Mouse (Mus musculus): ENCODE data around the gene Snx9.

DNA sequence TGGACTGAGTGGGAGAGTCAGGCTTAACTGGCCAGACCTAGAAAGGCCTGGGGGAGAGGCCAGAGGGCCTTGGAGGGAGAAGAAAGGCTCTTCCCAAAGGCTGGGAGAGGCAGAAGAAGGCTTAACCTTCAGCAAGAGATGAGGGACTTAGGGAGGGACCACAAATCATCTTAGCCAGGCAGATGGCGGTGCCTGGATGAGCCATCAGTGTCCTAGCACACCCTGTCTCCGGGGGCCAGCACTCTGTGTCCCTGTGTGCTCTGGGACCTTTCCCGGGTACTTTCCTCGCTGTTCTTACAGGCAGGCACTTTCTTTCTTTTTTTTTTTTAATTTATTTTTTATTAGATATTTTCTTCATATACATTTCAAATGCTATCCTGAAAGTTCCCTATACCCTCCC is 68.6 kb downstream of the Snx9 start:
- TF ChIP-seq GATA1 (IDR thresholded peaks at IDR 0.05; ENCODE audit: low read length) (no peak), TAL1 (IDR thresholded peaks at IDR 0.05; ENCODE audit: low read length) (no peak)

All from erythroblast, embryonic 14.5 days (primary cell).